Mouse (Mus musculus): ENCODE data around the gene Slc17a2.
"Not testable (repeated sequence)": the region's sequence is repeated elsewhere in the genome, so short reads cannot be mapped to it uniquely, and the experiment has no call there.

GRCm38 (mm10) chr13:23769613-23770012 is 37.2 kb upstream of the Slc17a2 start, which contains the start of gene Trim38:
- TF ChIP-seq RAD21 (IDR thresholded peaks at IDR 0.05; ENCODE audit: low read depth, low read length); CTCF (conservative IDR thresholded peaks at IDR 0.05 in 1 of 2, IDR thresholded peaks at IDR 0.05 in 1 of 2; ENCODE audit: low read depth in 2 of 2, low read length in 2 of 2); POLR2A (IDR thresholded peaks at IDR 0.05; ENCODE audit: low read depth, low read length): not testable (repeated sequence)
